Mouse (Mus musculus) layer of hippocampus, adult 8-10 months (tissue): ENCODE measurements around the gene Spg20. TPM values are rescaled to one million over a fixed set of nuclear protein-coding genes. Genes with fewer than 3 reads are reported as not detected.

Experiments
- DNase-seq, 2 experiments: peaks; one replicate each; pipeline ENCODE4 v3.0.0; 2022; ENCODE audit warnings: low spot score in 2 of 2
- total RNA-seq, 4 experiments: library from RNA; stranded (reverse); gene quantifications; 2 replicates each; pipeline ENCODE4 v1.2.4; 2022

Spg20 gene
- total RNA-seq, result 10 to 100 TPM; 41.3 to 56.1 (median 50.2) TPM

GRCm38 (mm10) chr3:55111935-55112709 lies at the start of gene Spg20:
Gene Spg20 (plus strand): TSS chr3:55112108.
- DNase-seq, result peak; percentile 90 to 94

DNA sequence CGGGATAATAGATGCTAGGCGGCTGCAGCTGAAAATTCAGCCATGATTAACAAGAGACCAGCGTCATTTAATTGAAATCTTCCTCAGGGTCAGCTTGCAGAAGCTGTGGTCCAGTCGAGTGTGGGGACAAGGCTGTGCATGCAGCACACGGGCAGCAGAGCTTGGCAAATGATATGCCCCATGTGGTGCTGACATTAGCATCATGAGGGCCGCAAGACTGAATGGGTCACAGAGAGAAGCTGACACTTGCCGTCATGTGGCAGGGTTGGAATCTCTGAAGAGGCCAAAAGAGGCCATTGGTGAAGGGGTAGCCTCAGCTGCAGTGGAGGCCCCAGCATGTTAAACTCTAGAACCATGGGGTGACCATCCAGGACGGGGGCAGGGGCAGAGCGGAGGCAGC lies 49.3 kb upstream of the Spg20 start:
- no peak for DNase-seq

DNA sequence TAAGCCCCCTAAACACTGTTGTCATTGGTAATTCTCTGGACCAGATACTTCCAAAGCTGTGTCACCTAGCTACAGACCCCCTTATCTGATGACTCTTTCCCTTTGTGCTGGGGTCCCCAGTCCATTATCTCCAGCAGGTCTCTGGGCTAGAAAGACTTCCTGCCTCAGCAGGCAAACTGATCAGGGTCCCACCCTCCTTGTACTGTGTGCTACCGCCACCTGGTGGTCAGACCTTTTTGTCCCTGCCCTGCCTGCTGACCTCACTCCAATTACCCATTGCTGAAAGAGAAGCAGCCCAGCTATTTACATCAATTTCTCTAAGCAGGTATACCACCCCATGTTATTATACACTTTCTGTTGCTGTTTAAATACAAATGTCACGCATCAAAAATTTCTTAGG lies 47.5 kb upstream of the Spg20 start:
- DNase-seq, result peak; percentile 65 to 71

- no peak for DNase-seq
Measured at GRCm38 (mm10) chr3:55065738-55066665, 45.9 kb upstream of the Spg20 start.

- DNase-seq, result no peak
Measured at GRCm38 (mm10) chr3:55066666-55067023, 45.3 kb upstream of the Spg20 start.

GRCm38 (mm10) chr3:55067791-55068434 lies 44.0 kb upstream of the Spg20 start:
- no peak for DNase-seq

GRCm38 (mm10) chr3:55074576-55075293 lies 37.2 kb upstream of the Spg20 start:
- DNase-seq, result no peak

GRCm38 (mm10) chr3:55075294-55075648 lies 36.6 kb upstream of the Spg20 start:
- DNase-seq, result no peak

DNA sequence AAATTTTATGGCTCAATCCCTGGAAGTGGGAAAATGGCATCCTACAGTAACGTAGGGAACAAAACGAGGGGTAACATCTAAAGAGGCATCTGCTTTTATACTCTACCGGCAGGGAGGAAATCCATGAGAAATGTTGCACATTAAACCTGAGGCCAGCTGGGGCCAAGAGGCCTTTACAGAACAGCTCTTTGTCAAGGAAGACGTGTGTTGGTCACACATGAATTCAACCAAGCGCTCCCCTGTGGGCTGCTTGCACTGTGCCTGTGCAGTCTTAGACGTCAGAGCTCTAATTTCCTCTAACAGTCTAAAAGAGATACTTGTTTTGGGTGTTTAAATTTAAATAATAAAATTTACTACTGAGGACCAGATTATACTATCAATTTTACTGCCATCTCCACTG lies 33.7 kb upstream of the Spg20 start:
- no peak for DNase-seq

DNA sequence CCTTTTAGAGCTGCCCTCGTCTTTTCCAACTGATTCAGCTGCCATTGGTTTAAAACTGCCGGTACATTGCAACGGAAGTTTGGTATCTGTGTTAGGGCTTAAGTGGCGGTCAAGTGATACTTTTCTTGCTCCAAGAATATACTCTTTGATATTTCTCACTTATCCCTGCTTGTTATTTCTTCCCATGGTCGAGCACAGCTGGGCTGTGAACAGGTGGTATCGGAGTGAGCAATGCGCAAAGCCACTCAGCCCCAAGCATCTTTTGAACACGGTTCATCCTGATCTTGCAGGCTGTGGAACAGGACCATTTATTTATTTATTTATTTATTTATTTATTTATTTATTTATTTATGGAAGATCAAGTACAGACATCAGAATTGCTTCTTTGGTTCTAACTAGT lies 32.3 kb upstream of the Spg20 start:
- no peak for DNase-seq

DNA sequence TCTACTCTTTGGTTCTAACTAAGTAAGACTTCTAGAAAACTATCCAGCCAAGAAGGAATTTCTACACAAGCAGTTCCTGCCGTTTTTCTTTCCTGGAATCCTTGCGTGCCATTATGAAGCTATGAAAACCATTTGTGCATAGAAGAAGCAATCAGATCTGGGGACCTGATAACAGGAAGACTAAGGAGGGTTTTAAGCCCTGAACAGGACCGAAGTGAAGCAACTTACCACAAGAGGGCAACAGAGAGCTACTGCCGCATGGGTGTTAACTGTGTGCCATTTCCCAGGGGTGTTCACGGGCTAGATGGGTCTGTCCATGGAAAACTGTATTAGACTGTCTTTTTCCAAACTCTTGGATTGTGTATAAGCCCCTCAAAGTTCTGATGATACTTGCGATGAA lies 31.9 kb upstream of the Spg20 start:
- peak; percentile 58 to 79 for DNase-seq

- no peak for DNase-seq
Measured at GRCm38 (mm10) chr3:55084781-55085180, 27.1 kb upstream of the Spg20 start.

GRCm38 (mm10) chr3:55085716-55086115 lies 26.2 kb upstream of the Spg20 start:
- no peak for DNase-seq

- no peak for DNase-seq
Measured at GRCm38 (mm10) chr3:55086948-55087347, 25.0 kb upstream of the Spg20 start.

- no peak for DNase-seq
Measured at GRCm38 (mm10) chr3:55087360-55087759, 24.5 kb upstream of the Spg20 start.

- no peak for DNase-seq
Measured at GRCm38 (mm10) chr3:55088359-55088758, 23.5 kb upstream of the Spg20 start.

DNA sequence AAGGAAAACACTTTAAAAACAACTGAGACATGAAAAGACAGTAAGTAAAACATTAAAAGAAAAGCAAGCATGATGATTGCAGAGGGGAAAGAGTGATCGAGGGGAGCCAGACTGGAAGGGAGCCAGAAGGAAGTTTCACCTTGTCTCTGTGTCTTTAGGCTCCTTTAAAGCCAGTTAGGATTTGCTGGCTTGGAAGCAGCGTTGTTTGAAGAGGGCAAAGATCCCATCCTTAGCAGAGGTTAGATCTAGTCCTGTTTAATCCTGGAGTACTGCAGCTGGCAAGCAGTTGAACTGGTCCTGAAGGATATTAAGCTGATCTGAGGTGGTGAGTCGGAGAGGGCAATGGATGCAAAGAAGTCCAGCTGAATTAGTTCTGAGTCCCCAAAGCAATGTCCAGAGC lies 23.1 kb upstream of the Spg20 start:
- no peak for DNase-seq

GRCm38 (mm10) chr3:55089291-55089690 lies 22.6 kb upstream of the Spg20 start:
- DNase-seq, result no peak

DNA sequence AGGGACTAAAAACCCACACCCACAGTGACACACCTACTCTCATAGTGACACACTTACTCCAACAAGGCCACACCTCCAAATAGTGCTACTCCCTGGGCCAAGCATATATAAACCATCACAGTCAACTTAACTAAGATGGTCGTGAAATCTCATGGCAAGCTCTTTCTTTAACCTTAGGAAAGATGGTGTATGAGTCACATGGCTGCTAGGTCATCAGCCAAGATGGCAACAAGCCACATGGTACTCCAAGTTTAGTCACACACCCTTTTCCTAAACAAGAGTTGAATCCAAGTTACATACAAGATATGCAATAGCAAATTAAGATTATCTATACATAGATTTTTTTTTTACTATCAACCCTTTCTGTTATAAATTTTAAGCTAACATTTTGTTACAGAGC lies 18.7 kb upstream of the Spg20 start:
- no peak for DNase-seq

- peak; percentile 54 to 72 for DNase-seq
Measured at GRCm38 (mm10) chr3:55095968-55096654, 15.8 kb upstream of the Spg20 start.

GRCm38 (mm10) chr3:55096655-55097005 lies 15.3 kb upstream of the Spg20 start:
- no peak for DNase-seq
